Mouse (Mus musculus) layer of hippocampus, postnatal 14 days (tissue): ENCODE measurements around the gene Slc6a5. TPM values are rescaled to one million over a fixed set of nuclear protein-coding genes. Genes with fewer than 3 reads are reported as not detected.

ENCODE experiments used
- DNase-seq, 2 experiments: peaks; one replicate each; pipeline ENCODE4 v3.0.0; 2021 to 2022; ENCODE audit warnings: low spot score in 2 of 2, mixed read lengths in 1 of 2
- long read RNA-seq, 2 experiments: library from polyadenylated mRNA; stranded (forward); transcript quantifications; one replicate each; pipeline ENCODE4 v2.0.0; 2021
- total RNA-seq, 2 experiments: library from RNA; stranded (reverse); gene quantifications; 2 replicates each; pipeline ENCODE4 v1.2.3; 2021

Slc6a5 gene
- under 1 TPM; 0.12 to 0.14 TPM for total RNA-seq
- long read RNA-seq, experiment 1 = 0 reads
- long read RNA-seq, experiment 2 = 0 reads

DNA sequence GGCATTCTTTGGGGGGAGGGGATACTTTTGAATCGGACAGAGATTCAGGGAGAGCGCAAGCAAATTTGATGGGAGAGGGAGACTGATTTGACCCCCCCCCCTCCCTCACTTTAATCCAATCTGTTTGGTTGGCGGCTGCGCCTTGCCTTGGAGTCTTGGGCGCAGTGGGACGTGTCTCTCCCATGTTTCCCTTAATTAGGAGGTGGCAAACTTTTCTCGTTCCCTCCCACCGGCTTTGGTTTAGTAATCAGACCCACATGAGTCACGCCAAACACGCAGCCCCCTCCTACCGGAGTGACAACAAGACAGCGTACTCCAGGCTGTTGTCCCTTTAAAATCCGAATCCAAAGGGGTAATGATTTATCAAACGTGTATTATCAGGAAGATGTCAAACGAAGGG lies at the start of gene Slc6a5:
Gene Slc6a5 (plus strand): TSS at position 297 of the 400 bp plus-strand sequence.
- DNase-seq = no peak

DNA sequence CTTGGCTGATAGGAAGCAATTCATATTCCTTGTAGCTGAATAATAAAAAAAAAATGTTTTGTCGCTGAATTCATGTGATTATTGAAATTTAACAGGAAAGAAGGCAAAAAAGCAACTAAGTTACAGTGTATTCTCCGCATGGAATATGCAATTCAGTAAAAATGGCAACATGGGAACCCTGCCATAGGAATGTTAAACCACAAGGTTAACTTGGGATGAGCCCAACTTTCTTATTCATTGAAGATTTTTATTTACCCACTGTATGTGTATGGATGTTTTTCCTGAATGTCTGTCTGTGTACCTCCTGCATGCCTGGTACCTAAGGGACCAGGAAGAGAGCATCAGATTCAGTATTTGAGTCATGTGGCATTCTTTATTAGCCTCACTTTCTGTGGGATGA lies 48.8 kb upstream of the Slc6a5 start:
- DNase-seq = no peak

DNA sequence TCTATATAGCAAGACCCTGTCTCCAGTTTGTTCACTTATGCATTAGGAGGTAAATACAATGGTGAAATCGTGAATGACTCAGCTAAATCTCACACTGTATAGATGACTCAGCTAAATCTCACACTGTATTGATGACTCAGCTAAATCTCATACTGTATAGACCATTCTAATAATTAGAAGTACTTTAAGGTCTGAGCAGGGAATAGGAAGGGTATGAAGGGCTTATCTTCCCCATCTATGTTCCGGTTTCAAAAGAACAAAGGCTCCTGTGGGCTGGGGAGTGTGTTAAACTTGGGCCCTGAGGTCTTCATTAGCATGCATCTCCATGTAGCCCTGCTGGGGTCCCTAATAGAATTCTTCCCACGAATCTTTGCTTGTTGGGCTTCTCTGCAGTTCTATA lies 46.2 kb upstream of the Slc6a5 start:
- DNase-seq = no peak

DNA sequence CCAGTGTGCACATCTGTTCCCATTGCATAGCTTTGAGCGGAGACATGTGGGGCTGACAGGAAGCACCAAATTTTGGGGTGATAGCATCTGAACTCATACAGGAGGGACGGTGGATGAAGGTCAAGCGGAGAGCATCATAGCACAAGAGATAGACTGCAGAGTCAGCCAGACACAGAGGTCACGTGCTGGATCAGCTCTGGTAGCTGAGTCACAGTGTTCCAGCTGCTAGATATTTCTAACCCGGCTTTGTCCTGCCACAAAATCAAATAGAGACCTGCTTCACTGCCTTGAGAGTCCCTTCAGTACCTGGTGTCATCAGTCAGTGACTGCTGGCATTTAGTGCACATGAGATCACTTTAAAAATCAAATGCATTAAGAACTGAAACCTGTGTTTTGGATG lies 40.3 kb upstream of the Slc6a5 start:
- no peak for DNase-seq

DNA sequence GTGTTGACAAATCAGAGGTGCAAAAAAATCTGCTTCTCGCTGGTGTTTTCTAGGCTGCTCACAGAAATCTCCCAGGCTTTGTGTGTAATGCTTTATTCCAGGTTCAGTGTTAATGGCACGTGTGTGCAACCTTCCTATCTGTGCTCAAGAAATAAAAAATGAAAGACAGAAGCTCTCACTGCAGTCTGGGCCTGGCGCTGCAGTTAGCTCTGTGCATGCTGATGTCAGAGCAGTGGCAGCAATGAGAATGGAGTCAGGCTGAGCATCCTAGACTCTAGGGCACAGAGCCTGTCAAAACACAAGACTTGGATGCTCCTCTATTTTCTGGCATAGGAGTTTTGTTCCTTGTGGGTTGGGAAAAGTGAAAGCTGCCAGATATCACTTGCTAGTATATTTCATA lies 39.7 kb upstream of the Slc6a5 start:
- DNase-seq = no peak

DNA sequence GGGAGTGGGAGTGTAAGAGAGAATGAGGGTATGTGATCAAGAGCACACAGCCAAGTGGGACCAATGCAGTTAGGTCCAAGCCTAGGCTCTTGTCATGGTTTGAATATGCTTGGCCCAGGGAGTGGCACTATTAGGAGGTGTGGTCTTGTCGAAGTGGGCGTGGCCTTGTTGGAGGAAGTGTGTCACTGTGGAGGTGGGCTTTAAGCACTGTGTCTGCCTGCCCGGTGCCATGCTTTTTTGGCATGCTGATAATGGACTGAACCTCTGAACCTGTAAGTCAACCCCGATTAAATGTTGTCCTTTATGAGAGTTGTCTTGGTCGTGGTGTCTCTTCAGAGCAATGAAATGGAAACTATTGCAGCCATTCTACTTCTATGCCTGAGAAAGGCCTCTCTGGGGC lies 32.6 kb upstream of the Slc6a5 start:
- DNase-seq = no peak

DNA sequence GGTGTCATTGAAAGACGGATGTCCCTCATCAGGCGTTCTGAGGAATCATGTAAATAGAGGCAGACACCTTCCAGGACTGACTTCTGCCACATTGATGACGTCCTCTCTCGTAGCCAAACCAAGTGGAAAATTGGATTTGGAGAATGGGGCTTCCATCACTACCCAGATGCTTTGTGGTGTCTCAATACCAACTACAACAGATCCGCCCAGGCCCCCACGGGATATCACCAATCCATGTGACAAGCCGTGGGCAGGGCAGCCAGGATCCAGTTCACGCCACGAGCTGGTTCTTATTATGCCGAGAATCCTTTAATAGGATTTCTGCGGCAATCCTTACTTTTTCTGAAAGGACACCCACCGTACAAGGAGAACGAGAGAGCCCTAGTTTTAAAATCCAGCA lies 30.9 kb upstream of the Slc6a5 start:
- no peak for DNase-seq

DNA sequence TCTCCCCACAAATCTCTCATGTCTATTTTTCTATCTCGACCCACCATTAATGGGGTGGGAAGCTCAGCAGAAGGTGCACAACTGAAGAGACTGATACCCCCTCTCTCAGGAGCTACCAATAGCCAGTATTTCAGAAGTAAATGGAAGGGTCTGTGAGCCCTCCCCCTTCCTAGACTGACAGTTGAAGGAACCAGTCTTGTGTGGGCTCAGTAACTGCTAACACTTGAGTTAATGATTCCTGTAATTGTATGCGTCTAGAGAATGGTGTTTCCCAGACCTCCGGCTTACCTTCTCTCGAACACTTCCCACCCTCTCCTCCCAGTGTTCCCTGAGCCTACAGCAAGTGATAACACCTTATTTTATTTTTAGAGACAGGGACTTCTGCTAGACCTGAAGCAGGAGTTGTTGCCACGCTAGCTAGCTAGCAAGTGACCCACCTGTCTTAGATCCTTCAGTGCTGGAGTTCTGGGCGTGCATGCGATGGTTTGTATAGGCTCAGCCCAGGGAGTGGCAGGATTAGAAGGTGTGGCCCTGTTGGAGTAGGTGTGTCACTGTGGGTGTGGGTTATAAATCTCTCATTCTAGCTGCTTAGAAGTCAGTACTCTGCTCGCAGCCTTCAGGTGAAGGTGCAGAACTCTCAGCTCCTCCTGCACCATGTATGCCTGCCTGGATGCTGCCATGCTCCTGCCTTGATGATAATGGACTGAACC lies 29.8 kb upstream of the Slc6a5 start:
- no peak for DNase-seq

DNA sequence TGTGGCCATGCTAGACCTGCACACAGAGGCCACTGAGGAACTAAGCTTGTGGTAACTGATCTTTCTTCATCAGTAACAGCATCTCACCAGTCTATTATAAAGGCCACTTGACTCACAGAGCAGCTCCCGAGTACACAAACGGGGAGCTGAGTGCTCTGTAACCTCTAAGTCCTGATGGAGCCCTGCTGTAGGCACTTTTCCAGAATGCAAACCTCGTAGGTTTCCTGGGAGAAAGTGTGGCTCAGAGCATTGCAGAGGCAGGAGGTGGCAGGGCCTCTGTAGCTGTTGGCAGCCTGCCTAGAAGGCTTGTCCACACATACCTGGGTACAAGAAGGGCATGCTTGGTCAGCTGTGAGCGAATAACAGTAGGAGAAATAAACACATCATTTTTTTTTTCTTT lies 27.7 kb upstream of the Slc6a5 start:
- DNase-seq = no peak

DNA sequence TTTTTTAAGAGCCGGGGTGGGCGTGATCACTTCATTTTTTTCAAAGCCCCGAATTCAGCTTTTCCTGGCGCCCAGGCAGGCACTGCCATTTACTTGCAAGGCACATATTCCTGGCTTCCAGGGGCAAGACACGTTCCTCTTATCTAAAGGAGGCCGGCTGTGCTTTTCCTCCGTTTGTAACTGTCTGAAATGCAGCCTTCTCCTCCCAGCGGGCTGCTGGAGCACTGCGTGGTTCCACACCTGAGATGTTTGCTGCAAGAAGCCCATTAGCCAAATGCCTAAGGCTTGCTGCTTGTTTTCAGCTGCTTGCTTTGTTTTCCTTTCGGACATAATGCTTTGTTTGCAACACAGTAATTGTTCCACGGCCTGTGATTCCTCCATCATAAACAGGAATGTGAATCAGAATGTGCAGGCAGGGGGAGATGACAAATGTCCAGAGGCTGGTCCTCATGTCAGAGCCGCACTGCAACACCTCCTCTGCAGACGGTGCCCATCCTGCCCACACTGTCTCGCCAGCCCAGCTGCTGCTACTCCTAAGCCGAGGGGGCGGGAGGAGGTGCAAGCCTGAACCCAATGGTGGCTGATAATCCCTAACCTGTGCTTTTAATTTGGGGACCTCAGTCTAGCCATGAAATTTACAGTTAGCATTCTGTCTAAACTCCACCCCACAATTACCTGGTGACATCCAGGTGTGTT lies 27.1 kb upstream of the Slc6a5 start:
- DNase-seq = no peak

DNA sequence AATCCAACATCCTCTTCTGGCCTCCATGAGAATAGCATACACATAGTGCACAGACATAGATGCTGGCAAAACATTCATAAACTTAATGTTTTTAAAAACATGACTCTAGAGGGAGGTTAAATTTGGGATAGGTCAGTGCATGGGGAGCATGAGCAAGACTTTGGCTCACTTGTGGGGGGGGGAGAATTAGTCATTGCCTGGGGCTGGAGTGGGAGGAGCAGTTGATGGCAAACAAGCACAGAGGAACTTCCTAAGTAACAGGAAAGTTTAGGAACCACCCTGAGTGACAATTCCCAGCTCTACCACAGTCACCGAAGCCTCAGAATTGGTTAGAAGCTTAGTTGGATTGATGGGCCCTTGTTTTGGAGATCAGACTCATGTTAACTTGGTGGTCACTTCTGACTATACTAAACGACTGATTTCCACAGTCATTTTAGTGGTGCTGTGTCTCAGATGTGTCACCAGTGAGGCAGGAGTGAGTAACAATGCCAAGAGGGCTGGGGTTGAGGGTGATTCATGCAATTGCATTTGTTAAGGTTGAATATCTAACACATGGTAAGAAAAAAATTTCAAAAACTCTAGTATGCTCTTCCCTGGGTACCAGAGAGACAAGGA lies 22.1 kb upstream of the Slc6a5 start:
- no peak for DNase-seq

DNA sequence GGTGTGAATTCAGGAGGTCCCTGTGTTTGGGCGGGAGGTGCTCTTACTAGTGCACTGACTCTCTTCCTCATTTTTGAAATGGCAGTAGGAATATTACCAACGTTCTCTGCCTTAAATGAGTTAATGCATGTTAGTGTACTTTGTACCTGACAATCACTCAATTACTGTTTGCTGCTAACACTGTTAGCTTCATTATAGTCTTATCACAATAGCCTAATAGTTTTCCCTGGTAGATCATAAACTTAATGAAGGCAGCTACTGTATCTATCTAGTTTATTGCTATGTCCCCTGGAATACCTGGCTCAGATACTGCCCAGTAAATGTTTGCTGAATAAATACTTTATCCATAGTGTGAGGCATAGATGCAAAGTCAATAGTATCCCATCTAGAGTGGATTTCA lies 15.2 kb upstream of the Slc6a5 start:
- DNase-seq = no peak

DNA sequence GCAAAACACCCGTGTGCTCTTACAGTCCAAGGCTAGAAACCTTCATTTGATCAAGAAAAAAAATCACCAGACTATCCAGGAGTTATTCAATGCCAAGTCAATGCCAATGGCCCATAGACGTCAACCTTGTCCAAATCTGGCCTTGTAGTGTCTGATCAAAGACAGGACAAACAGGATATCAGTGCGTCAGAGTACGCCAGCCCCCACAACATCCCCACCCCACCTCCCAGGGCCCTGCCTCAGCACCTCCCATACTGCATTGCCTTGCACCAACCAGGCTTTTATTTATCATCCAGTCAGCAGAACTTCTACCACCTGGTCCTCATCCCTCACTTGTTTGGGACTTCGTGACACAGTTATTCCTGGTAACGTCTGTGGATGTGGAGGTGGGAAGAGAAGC lies 14.7 kb upstream of the Slc6a5 start:
- DNase-seq = no peak

DNA sequence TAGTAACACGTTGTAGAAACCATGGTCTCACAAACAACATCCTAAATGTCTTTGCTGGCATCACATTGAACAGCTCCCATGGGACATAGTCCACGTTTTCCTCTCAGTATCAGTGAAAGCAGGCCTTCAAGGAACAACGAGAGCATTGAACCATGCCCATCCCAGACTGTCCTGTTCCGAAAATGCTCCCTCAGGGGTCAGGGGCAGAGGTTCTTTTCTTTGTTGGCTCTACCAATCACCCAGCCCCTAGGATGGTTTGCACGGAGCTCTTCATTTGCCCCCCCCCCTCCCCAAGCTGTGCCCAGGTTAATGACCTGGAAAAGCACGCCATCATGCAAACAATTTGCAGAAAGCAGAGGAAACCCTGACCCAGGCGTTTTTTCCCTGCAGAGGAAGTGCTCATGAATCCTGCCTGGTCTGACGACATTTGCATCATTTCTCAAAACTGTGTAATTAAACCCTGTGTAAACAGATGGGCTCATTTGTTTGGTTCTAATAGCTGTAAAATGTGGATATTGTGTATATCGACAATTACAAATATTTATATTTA lies 7.9 kb upstream of the Slc6a5 start:
- no peak for DNase-seq

DNA sequence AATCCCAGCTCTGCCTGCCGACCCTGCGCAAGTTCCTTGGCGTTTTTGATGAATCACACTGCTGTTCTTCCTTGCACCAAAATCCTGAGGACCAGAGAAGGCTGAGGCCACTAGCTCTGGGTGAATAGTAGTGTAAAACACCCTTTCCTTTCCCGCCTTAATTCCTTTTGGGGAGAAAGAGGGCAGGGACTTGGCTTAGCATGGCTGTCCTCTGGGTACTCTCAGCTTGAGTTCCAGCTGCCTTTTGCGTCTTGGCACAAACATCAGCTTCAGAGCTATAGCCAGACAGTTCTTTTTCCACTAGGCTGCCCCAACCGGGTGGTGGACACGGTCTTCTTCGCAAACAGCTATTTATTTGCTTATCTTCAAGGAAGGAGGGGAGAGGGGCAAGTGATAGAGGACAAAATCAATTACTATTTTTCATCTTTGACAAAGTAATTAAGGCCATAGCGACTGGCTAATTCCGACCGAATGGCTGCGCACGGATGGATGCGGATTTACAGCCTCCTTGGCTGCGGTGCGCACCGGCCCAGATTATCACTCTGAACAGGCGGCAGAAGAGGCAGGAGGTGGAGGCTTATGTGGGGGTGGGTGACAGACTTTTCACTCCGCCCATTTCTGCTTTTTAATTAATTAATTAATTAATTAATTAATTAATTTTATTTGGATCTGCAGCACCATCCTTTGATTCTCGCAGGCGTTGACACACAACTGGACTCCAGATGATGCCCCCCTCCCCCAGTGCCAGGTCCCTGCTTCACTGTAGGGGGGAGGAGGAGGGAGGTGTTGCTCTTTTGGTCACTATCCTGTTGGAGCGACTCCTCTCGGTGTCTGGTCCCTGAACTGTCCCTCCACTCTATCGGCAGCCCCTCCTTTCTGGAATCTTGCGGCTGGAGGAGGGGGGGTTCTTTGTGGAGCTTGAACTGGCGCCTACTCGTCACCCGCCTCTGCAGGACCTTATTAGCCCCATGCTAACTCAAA lies 2.5 kb upstream of the Slc6a5 start:
- DNase-seq = no peak

DNA sequence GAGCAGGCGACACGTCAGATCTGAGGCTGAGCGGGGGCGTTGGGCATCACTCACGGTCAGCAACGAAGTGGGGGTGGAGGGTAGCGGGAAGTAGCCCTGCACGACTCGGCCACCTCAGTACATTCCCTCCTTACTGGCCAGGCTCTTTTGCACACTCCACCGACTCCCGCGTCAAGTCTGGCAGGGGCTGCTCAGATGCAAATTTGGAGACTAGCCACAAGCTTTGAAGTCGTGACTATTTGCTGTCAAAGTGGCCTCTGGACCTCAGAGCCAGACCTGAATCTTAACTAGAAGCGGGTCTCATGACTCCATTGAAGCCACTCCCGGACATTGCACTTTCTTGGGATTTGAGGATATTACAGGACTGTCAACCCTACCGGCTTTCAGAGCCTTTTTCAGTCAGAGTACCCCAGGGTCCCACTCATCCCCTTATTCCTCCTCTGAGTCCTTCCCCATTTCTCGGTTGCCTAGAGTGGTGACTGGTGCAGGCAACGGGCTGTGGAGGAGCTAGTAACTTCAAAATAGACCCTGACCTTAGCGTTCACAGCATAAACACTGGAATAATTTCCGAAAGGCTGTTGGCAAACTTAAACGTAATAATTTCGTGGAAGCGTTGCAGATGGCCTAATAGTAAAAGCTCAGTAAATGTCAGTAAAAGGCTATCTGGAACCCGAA lies 1.6 kb upstream of the Slc6a5 start:
- no peak for DNase-seq

DNA sequence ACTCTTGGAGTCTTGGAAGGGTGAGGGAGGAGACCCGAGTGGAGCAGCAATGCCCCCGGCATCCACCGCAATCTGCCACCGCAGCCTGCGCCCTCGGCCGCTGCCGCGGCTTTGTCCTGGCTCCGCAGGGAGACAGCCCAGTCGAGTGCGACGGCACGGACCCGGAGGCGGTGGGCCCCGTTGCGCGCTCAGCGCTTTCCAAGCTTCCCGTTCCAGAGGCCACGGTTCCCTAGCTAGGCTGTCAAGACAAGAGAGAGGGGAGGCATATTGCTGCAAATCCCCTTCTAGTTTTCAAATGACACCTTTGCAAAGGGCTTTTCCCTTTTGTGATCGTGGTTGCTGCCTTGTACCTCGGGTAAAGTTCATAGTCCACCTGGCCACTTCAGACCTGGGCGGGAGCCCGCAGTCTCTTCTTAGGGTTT lies 945 bp upstream of the Slc6a5 start:
- DNase-seq = no peak

DNA sequence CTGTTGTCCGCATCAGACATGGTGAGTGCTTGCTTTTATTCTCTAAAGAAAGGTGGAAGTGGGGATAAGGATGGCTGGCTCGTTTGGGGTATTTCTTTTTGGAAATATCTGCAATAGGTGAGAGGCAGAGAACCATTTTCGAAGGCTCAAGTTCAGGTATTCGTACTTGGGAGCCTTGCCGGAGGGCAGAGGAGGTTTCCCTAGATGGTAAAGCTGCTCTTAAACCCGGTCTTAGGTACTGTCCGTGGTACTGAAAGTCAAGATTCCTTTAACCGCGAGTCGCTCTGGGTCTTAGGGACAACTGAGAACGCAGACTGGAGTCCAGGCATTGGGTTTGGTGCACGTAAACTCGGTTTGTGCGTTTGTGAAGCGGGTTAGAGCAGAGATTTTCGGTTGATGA lies 415 bp downstream of the Slc6a5 start:
- no peak for DNase-seq

DNA sequence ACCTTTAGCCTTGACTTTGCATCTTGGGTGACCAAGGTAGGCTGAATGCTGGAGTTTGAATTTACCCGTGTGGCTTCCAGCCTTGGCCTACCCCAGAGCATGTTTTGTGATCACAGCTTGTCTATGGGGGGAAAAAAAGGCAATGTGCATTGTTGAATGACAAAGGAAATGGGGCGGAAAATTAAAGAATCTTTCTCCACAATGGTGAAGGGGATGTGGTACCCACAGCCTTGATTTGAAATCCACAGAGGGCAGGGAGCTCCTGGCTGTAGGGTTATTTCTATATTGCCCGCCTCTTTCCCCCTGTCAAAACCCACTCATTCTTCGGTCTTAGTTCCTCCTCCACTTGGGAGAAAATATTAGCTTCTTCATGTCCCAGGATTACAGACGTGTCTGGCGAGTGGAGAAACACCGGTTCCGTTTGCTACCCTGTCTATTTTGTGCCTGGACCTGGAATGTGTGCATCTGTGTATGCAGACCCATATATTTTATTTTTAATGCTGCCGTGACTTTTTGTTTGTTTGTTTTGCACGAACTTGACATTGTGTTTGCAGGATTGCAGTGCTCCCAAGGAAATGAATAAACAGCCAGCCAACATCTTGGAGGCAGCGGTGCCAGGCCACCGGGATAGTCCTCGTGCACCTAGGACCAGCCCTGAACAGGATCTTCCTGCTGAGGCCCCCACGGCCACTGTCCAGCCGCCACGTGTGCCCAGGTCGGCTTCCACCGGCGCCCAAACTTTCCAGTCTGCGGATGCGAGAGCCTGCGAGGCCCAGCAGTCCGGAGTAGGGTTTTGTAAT lies 1.4 kb downstream of the Slc6a5 start:
- no peak for DNase-seq

DNA sequence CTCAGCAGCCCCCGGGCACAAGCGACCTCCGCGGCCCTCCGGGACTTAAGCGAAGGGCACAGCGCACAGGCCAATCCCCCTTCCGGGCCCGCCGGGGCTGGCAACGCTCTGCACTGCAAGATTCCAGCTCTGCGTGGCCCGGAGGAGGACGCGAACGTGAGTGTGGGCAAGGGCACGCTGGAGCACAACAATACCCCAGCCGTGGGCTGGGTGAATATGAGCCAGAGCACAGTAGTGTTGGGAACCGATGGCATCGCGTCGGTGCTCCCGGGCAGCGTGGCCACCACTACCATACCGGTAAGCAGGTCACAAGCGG lies 2.0 kb downstream of the Slc6a5 start:
- DNase-seq = no peak
